Mouse (Mus musculus) macrophage (primary cell): Measurements from ENCODE around the gene Cfap97d2. TPM values are rescaled to one million over a fixed set of nuclear protein-coding genes. Genes with fewer than 3 reads are reported as not detected.

Source experiments
- H3K27ac ChIP-seq: fragments of 350-480 bp; formaldehyde crosslinking; 2 replicates; pipeline ENCODE4 v1.9.0; 2021
- H3K36me3 ChIP-seq: fragments of 350-480 bp; formaldehyde crosslinking; 2 replicates; pipeline ENCODE4 v1.9.0; 2021; ENCODE audit errors: inconsistent target
- H3K4me3 ChIP-seq: fragments of 350-480 bp; formaldehyde crosslinking; 2 replicates; pipeline ENCODE4 v1.9.0; 2021; ENCODE audit errors: inconsistent target
- H3K79me2 ChIP-seq: fragments of 350-480 bp; formaldehyde crosslinking; 2 replicates; pipeline ENCODE4 v1.9.0; 2021; ENCODE audit errors: inconsistent target
- WGBS: methylation state at CpG from one replicate; pipeline ENCODE4 v1.1.7; 2026; ENCODE audit warnings: inconsistent platforms; ENCODE audit not compliant: missing documents; 5-methylcytosine and 5-hydroxymethylcytosine counted together
- polyA plus RNA-seq: library from polyadenylated mRNA; stranded (reverse); fragments of 250-400 nt; gene quantifications from 3 replicates; pipeline ENCODE4 v1.2.4, GENCODE M21; 2018; ENCODE audit warnings: inconsistent platforms

The Cfap97d2 gene
- polyA plus RNA-seq, 1 experiment from 2014 or later, result not detected

- H3K27ac ChIP-seq, result no peak overlapping the region
- H3K4me3 ChIP-seq, result no peak overlapping the region
- 73% methylated on average over 4 of the region's 4 CpGs for WGBS
- H3K36me3 ChIP-seq, result no peaks in the 10 kb centered on the region
- H3K79me2 ChIP-seq, result no peaks in the 10 kb centered on the region
These were observed 9.5 kb upstream of the Cfap97d2 start for GRCm38 (mm10) chr8:13696157-13696556.

- WGBS, result 92% methylated on average over 8 of the region's 8 CpGs
- Histone ChIP-seq H3K4me3 (no peak overlapping the region), H3K79me2 (no peaks in the 10 kb centered on the region), H3K36me3 (no peaks in the 10 kb centered on the region), H3K27ac (no peak overlapping the region)
These were observed 8.5 kb upstream of the Cfap97d2 start for GRCm38 (mm10) chr8:13697196-13697595.

- no peaks in the 10 kb centered on the region for H3K79me2 ChIP-seq
- H3K4me3 ChIP-seq, result no peak overlapping the region
- H3K36me3 ChIP-seq, result no peaks in the 10 kb centered on the region
- 22% methylated on average over 8 of the region's 8 CpGs for WGBS
- no peak overlapping the region for H3K27ac ChIP-seq
These were observed 8.0 kb upstream of the Cfap97d2 start for GRCm38 (mm10) chr8:13697681-13698080.

- WGBS, result 89% methylated on average over 3 of the region's 3 CpGs
- H3K36me3 ChIP-seq, result no peaks in the 10 kb centered on the region
- no peaks in the 10 kb centered on the region for H3K79me2 ChIP-seq
- H3K27ac ChIP-seq, result no peak overlapping the region
- no peak overlapping the region for H3K4me3 ChIP-seq
These were observed 7.4 kb upstream of the Cfap97d2 start for GRCm38 (mm10) chr8:13698281-13698680.

- 81% methylated on average over 5 of the region's 5 CpGs for WGBS
- no peak overlapping the region for H3K27ac ChIP-seq
- H3K4me3 ChIP-seq, result no peak overlapping the region
- no peaks in the 10 kb centered on the region for H3K79me2 ChIP-seq
- H3K36me3 ChIP-seq, result no peaks in the 10 kb centered on the region
These were observed 6.3 kb upstream of the Cfap97d2 start for GRCm38 (mm10) chr8:13699323-13699949.

GRCm38 (mm10) chr8:13702755-13703154, 2.9 kb upstream of the Cfap97d2 start:
- no peaks in the 10 kb centered on the region for H3K36me3 ChIP-seq
- H3K79me2 ChIP-seq, result no peaks in the 10 kb centered on the region
- no peak overlapping the region for H3K4me3 ChIP-seq
- WGBS, result 70% methylated on average over 2 of the region's 4 CpGs
- H3K27ac ChIP-seq, result no peak overlapping the region

- no peaks in the 10 kb centered on the region for H3K79me2 ChIP-seq
- H3K4me3 ChIP-seq, result no peak overlapping the region
- WGBS, result 54% methylated on average over 6 of the region's 6 CpGs
- no peaks in the 10 kb centered on the region for H3K36me3 ChIP-seq
- H3K27ac ChIP-seq, result no peak overlapping the region
These were observed 1.9 kb upstream of the Cfap97d2 start for GRCm38 (mm10) chr8:13703756-13704155.

- H3K27ac ChIP-seq, result no peak overlapping the region
- H3K79me2 ChIP-seq, result no peaks in the 10 kb centered on the region
- WGBS, result 71% methylated on average over 4 of the region's 4 CpGs
- H3K36me3 ChIP-seq, result no peaks in the 10 kb centered on the region
- H3K4me3 ChIP-seq, result no peak overlapping the region
These were observed 1.4 kb upstream of the Cfap97d2 start for GRCm38 (mm10) chr8:13704301-13704700.

GRCm38 (mm10) chr8:13706918-13707317, 1.2 kb downstream of the Cfap97d2 start:
- Histone ChIP-seq H3K27ac (no peak overlapping the region), H3K79me2 (no peaks in the 10 kb centered on the region), H3K4me3 (no peak overlapping the region), H3K36me3 (no peaks in the 10 kb centered on the region)
- WGBS, result 89% methylated on average over 5 of the region's 5 CpGs

GRCm38 (mm10) chr8:13708514-13708913, 2.8 kb downstream of the Cfap97d2 start:
- H3K27ac ChIP-seq, result no peak overlapping the region
- 90% methylated on average over 5 of the region's 5 CpGs for WGBS
- no peak overlapping the region for H3K4me3 ChIP-seq
- H3K79me2 ChIP-seq, result no peaks in the 10 kb centered on the region
- H3K36me3 ChIP-seq, result no peaks in the 10 kb centered on the region

- Histone ChIP-seq H3K27ac (no peak overlapping the region), H3K36me3 (no peaks in the 10 kb centered on the region), H3K79me2 (no peaks in the 10 kb centered on the region), H3K4me3 (no peak overlapping the region)
- WGBS, result 96% methylated on average over 7 of the region's 8 CpGs
These were observed 13.3 kb downstream of the Cfap97d2 start for GRCm38 (mm10) chr8:13718980-13719379.

- Histone ChIP-seq H3K4me3 (no peak overlapping the region), H3K36me3 (no peaks in the 10 kb centered on the region), H3K79me2 (no peaks in the 10 kb centered on the region)
These were observed 20.0 kb downstream of the Cfap97d2 start for GRCm38 (mm10) chr8:13725722-13726121.

GRCm38 (mm10) chr8:13727469-13728094, 21.9 kb downstream of the Cfap97d2 start:
- H3K27ac ChIP-seq, result no peak overlapping the region
- no peak overlapping the region for H3K4me3 ChIP-seq
- 95% methylated on average over 10 of the region's 10 CpGs for WGBS
- H3K36me3 ChIP-seq, result no peaks in the 10 kb centered on the region
- no peaks in the 10 kb centered on the region for H3K79me2 ChIP-seq

More at GRCm38 (mm10) chr8:13725722-13726121, 20.0 kb downstream of the Cfap97d2 start:
- H3K27ac ChIP-seq, result no peak overlapping the region

- WGBS, result 11% methylated on average over 6 of the region's 6 CpGs
- H3K27ac ChIP-seq, result no peak overlapping the region
These were observed 34.7 kb downstream of the Cfap97d2 start for GRCm38 (mm10) chr8:13740323-13740770.

GRCm38 (mm10) chr8:13740817-13741613, 35.3 kb downstream of the Cfap97d2 start:
- Histone ChIP-seq H3K4me3 (no peak overlapping the region), H3K79me2 (no peaks in the 10 kb centered on the region), H3K36me3 (no peaks in the 10 kb centered on the region), H3K27ac (no peak overlapping the region)
- WGBS, result 63% methylated on average over 7 of the region's 7 CpGs

More at GRCm38 (mm10) chr8:13740323-13740770, 34.7 kb downstream of the Cfap97d2 start:
- Histone ChIP-seq H3K36me3 (no peaks in the 10 kb centered on the region), H3K4me3 (no peak overlapping the region), H3K79me2 (no peaks in the 10 kb centered on the region)
